Mouse (Mus musculus) limb, embryonic 10.5 days (tissue): Measurements from ENCODE around the gene 5330417C22Rik. TPM values are rescaled to one million over a fixed set of nuclear protein-coding genes. Genes with fewer than 3 reads are reported as not detected.

Source experiments
- DNase-seq: peaks from one replicate; pipeline ENCODE4 v3.0.0-alpha.2; 2017; ENCODE audit warnings: low spot score
- H3K27ac ChIP-seq: fragments of 300-500 bp; sonication (generic); 2 replicates; pipeline ENCODE4 v1.5.1; 2016; ENCODE audit warnings: mild to moderate bottlenecking
- H3K27me3 ChIP-seq: fragments of 300-500 bp; sonication (generic); 2 replicates; pipeline ENCODE4 v1.6.1; 2016; ENCODE audit warnings: low read depth, mild to moderate bottlenecking; ENCODE audit not compliant: poor library complexity, severe bottlenecking
- H3K36me3 ChIP-seq: fragments of 300-500 bp; sonication (generic); 2 replicates; pipeline ENCODE4 v1.6.1; 2016; ENCODE audit warnings: mild to moderate bottlenecking, moderate library complexity
- H3K4me1 ChIP-seq: fragments of 300-500 bp; sonication (generic); 2 replicates; pipeline ENCODE4 v1.6.1; 2016
- H3K4me3 ChIP-seq: fragments of 300-500 bp; sonication (generic); 2 replicates; pipeline ENCODE4 v1.5.1; 2016; ENCODE audit warnings: mild to moderate bottlenecking, moderate library complexity
- H3K9me3 ChIP-seq: fragments of 300-500 bp; sonication (generic); replicated peaks from 2 replicates; pipeline ENCODE4 v1.6.1; 2016; ENCODE audit warnings: mild to moderate bottlenecking
- WGBS: fragments of 180-500 bp; shearing (Covaris S2); methylation state at CpG from one replicate; pipeline ENCODE4 v1.1.7; 2016; 5-methylcytosine and 5-hydroxymethylcytosine counted together
- microRNA-seq: library from miRNA; unstranded; fragments of <30 nt; microRNA quantifications from one replicate; pipeline ENCODE4, GENCODE M21; 2017
- polyA plus RNA-seq: library from polyadenylated mRNA; unstranded; fragments of >200 nt; fragmentation: Nextera tagmentation; extraction: Ambion mirVana; gene quantifications from 2 replicates; pipeline ENCODE4 v1.2.1, GENCODE M21; 2016

Gene 5330417C22Rik
- polyA plus RNA-seq, 1 experiment from 2014 or later, result 0.40 TPM

- H3K4me1 ChIP-seq, result peaks cover 33% of the 10 kb centered on the region
- H3K4me3 ChIP-seq, result no peak overlapping the region
- DNase-seq, result no peak
- H3K9me3 ChIP-seq, result peaks cover 11% of the 10 kb centered on the region; the same call in 1 of the 2 replicates
- no peak overlapping the region for H3K27ac ChIP-seq
- peaks cover 27% of the 10 kb centered on the region for H3K36me3 ChIP-seq
- 95% methylated on average over 35 of the region's 35 CpGs for WGBS
- peaks cover 43% of the 10 kb centered on the region for H3K27me3 ChIP-seq
Measured at GRCm38 (mm10) chr3:108413634-108414360, 122.5 kb downstream of the 5330417C22Rik start.

GRCm38 (mm10) chr3:108411754-108412121, 124.6 kb downstream of the 5330417C22Rik start:
- Histone ChIP-seq H3K36me3 (peaks cover 27% of the 10 kb centered on the region), H3K27me3 (peaks cover 22% of the 10 kb centered on the region), H3K27ac (peak overlapping the region; percentile 8; the same call in 1 of the 2 replicates), H3K4me1 (peaks cover 33% of the 10 kb centered on the region), H3K9me3 (peaks cover 11% of the 10 kb centered on the region; the same call in 1 of the 2 replicates), H3K4me3 (no peak overlapping the region)
- WGBS, result 81% methylated on average over 8 of the region's 8 CpGs
- no peak for DNase-seq

GRCm38 (mm10) chr3:108411026-108411753, 125.1 kb downstream of the 5330417C22Rik start:
- no peak overlapping the region for H3K4me3 ChIP-seq
- DNase-seq, result no peak
- H3K27ac ChIP-seq, result peak overlapping the region; percentile 66
- WGBS, result 73% methylated on average over 5 of the region's 5 CpGs
- H3K9me3 ChIP-seq, result peaks cover 11% of the 10 kb centered on the region; the same call in 1 of the 2 replicates
- H3K36me3 ChIP-seq, result peaks cover 30% of the 10 kb centered on the region
- peaks cover 33% of the 10 kb centered on the region for H3K4me1 ChIP-seq
- H3K27me3 ChIP-seq, result peaks cover 17% of the 10 kb centered on the region

- Histone ChIP-seq H3K9me3 (peaks cover 11% of the 10 kb centered on the region; the same call in 1 of the 2 replicates), H3K4me3 (no peak overlapping the region), H3K27ac (peak overlapping the region; percentile 66), H3K4me1 (peaks cover 31% of the 10 kb centered on the region), H3K27me3 (peaks cover 12% of the 10 kb centered on the region), H3K36me3 (peaks cover 30% of the 10 kb centered on the region)
- no peak for DNase-seq
- WGBS, result 32% methylated on average over 5 of the region's 5 CpGs
Measured at GRCm38 (mm10) chr3:108410359-108410714, 126.0 kb downstream of the 5330417C22Rik start.

- H3K4me1 ChIP-seq, result peaks cover 29% of the 10 kb centered on the region
- 65% methylated on average over 8 of the region's 8 CpGs for WGBS
- peak overlapping the region; percentile 66 for H3K27ac ChIP-seq
- peaks cover 11% of the 10 kb centered on the region; the same call in 1 of the 2 replicates for H3K9me3 ChIP-seq
- H3K27me3 ChIP-seq, result peaks cover 7% of the 10 kb centered on the region
- H3K36me3 ChIP-seq, result peaks cover 30% of the 10 kb centered on the region
- no peak for DNase-seq
- no peak overlapping the region for H3K4me3 ChIP-seq
Measured at GRCm38 (mm10) chr3:108409656-108410358, 126.5 kb downstream of the 5330417C22Rik start.

- WGBS, result 92% methylated on average over 8 of the region's 8 CpGs
- H3K27ac ChIP-seq, result no peak overlapping the region
- H3K9me3 ChIP-seq, result peaks cover 6% of the 10 kb centered on the region; the same call in 1 of the 2 replicates
- H3K4me1 ChIP-seq, result peaks cover 29% of the 10 kb centered on the region
- 0 out of 2 replicates have a peak, but pooled peaks cover under 1% of the 10 kb centered on the region for H3K27me3 ChIP-seq
- H3K36me3 ChIP-seq, result peaks cover 22% of the 10 kb centered on the region
- H3K4me3 ChIP-seq, result no peak overlapping the region
- no peak for DNase-seq
Measured at GRCm38 (mm10) chr3:108408517-108409008, 127.8 kb downstream of the 5330417C22Rik start.

- WGBS, result 93% methylated on average over 24 of the region's 24 CpGs
- Histone ChIP-seq H3K9me3 (no peaks in the 10 kb centered on the region), H3K27me3 (peaks cover 9% of the 10 kb centered on the region; the same call in 1 of the 2 replicates), H3K4me3 (no peak overlapping the region), H3K27ac (no peak overlapping the region), H3K4me1 (peaks cover 37% of the 10 kb centered on the region), H3K36me3 (peaks cover 3% of the 10 kb centered on the region; the same call in 1 of the 2 replicates)
- no peak for DNase-seq
Measured at GRCm38 (mm10) chr3:108406306-108406885, 129.9 kb downstream of the 5330417C22Rik start.

Small RNA genes lying within 50 kb of the gene (microRNA-seq; reads per million reads assigned to microRNA genes)
- not detected for gene Gm22860

Other genes with a start within 250 kb of the 5330417C22Rik start
- gene Mybphl, start 171.6 kb downstream of the 5330417C22Rik start, polyA plus RNA-seq, result 0.15 TPM in 1 of 2 replicates, not detected in the other
- gene Psrc1, start 152.7 kb downstream of the 5330417C22Rik start, polyA plus RNA-seq, result 96.6 and 100 TPM in 2 replicates
- 4.0 and 4.4 TPM in 2 replicates for gene Celsr2, start 121.0 kb downstream of the 5330417C22Rik start, polyA plus RNA-seq
- gene Sars, start 91.3 kb downstream of the 5330417C22Rik start, polyA plus RNA-seq, result 117 and 125 TPM in 2 replicates
- gene 1700013F07Rik, start 2.4 kb downstream of the 5330417C22Rik start, polyA plus RNA-seq, result 0.20 TPM in 1 of 2 replicates, not detected in the other
- gene Tmem167b, start 25.9 kb upstream of the 5330417C22Rik start, polyA plus RNA-seq, result 25.2 and 34.9 TPM in 2 replicates
- 47.3 and 53.2 TPM in 2 replicates for gene Taf13, start 35.2 kb upstream of the 5330417C22Rik start, polyA plus RNA-seq
- 6.1 and 7.3 TPM in 2 replicates for gene Wdr47, start 54.7 kb upstream of the 5330417C22Rik start, polyA plus RNA-seq
- gene Clcc1, start 117.4 kb upstream of the 5330417C22Rik start, polyA plus RNA-seq, result 51.8 and 61.3 TPM in 2 replicates
- gene Gpsm2, start 185.8 kb upstream of the 5330417C22Rik start, polyA plus RNA-seq, result 73.9 and 85.3 TPM in 2 replicates
- 0.10 TPM in 1 of 2 replicates, not detected in the other for gene Aknad1, start 203.1 kb upstream of the 5330417C22Rik start, polyA plus RNA-seq